Mouse (Mus musculus) spleen, adult 2 months (tissue): ENCODE data around the gene Ikzf1.

ENCODE experiments used
- CTCF ChIP-seq: fragments of 200-500 bp; IDR thresholded peaks from 2 replicates; pipeline ENCODE4 v1.5.1; 2011; ENCODE audit warnings: mild to moderate bottlenecking, inconsistent platforms; ENCODE audit not compliant: insufficient read depth, insufficient read length, insufficient replicate concordance; ENCODE audit errors: extremely low read depth
- POLR2A ChIP-seq: fragments of 200-500 bp; IDR thresholded peaks from 2 replicates; pipeline ENCODE4 v1.6.1; 2011; ENCODE audit warnings: low read depth, low read length, inconsistent platforms

- TF ChIP-seq CTCF: no peak
- TF ChIP-seq POLR2A: no peak
These were observed 43.2 kb downstream of the Ikzf1 start for GRCm38 (mm10) chr11:11727936-11728556.
